Mouse (Mus musculus) c-Kit-positive CD71-negative TER-119-negative erythroid progenitor cells, embryonic 14.5 days (primary cell): ENCODE measurements around the gene 9330161L09Rik.

Source experiments
- DNase-seq: peaks from one replicate; pipeline ENCODE4 v3.0.0-alpha.2; 2013; ENCODE audit warnings: low read depth

Gene 9330161L09Rik

GRCm38 (mm10) chr12:103389348-103389727 is 18.3 kb downstream of the 9330161L09Rik start:
- DNase-seq: no peak

- DNase-seq: peak; percentile 90
Observed at GRCm38 (mm10) chr12:103388505-103389347, 18.9 kb downstream of the 9330161L09Rik start, which contains the start of gene Otub2. Gene Otub2, plus strand, starts transcription at chr12:103388682.

- no peak for DNase-seq
Observed at GRCm38 (mm10) chr12:103380226-103380625, 27.4 kb downstream of the 9330161L09Rik start.

- no peak for DNase-seq
Observed at GRCm38 (mm10) chr12:103376774-103377173, 30.8 kb downstream of the 9330161L09Rik start.

GRCm38 (mm10) chr12:103376124-103376523 is 31.5 kb downstream of the 9330161L09Rik start:
- no peak for DNase-seq

- no peak for DNase-seq
Observed at GRCm38 (mm10) chr12:103373530-103374236, 33.9 kb downstream of the 9330161L09Rik start.

GRCm38 (mm10) chr12:103371711-103372110 is 35.9 kb downstream of the 9330161L09Rik start:
- DNase-seq: peak; percentile 53

GRCm38 (mm10) chr12:103370861-103371260 is 36.8 kb downstream of the 9330161L09Rik start:
- no peak for DNase-seq

- DNase-seq: no peak
Observed at GRCm38 (mm10) chr12:103368777-103369176, 38.8 kb downstream of the 9330161L09Rik start.

- no peak for DNase-seq
Observed at GRCm38 (mm10) chr12:103368326-103368669, 39.3 kb downstream of the 9330161L09Rik start.

GRCm38 (mm10) chr12:103367620-103368325 is 39.8 kb downstream of the 9330161L09Rik start:
- peak; percentile 46 for DNase-seq

- DNase-seq: no peak
Observed at GRCm38 (mm10) chr12:103367171-103367570, 40.4 kb downstream of the 9330161L09Rik start.

GRCm38 (mm10) chr12:103362336-103362735 is 45.3 kb downstream of the 9330161L09Rik start:
- no peak for DNase-seq

- DNase-seq: no peak
Observed at GRCm38 (mm10) chr12:103361539-103362307, 45.9 kb downstream of the 9330161L09Rik start.

GRCm38 (mm10) chr12:103360812-103361211 is 46.8 kb downstream of the 9330161L09Rik start:
- no peak for DNase-seq

- no peak for DNase-seq
Observed at GRCm38 (mm10) chr12:103358951-103359801, 48.4 kb downstream of the 9330161L09Rik start.

- DNase-seq: no peak
Observed at GRCm38 (mm10) chr12:103358216-103358615, 49.4 kb downstream of the 9330161L09Rik start.
